Mouse (Mus musculus) left cerebral cortex, postnatal 10 days (tissue): ENCODE results near the gene Rcan3. TPM values are rescaled to one million over a fixed set of nuclear protein-coding genes. Genes with fewer than 3 reads are reported as not detected.
A peak's percentile ranks its signal among the peaks of the same experiment; 100 is the strongest.

ENCODE experiments used
- DNase-seq, 2 experiments: peaks; one replicate each; pipeline ENCODE4 v3.0.0; 2021 to 2022; ENCODE audit warnings: low spot score in 2 of 2, mixed read lengths in 1 of 2; ENCODE audit errors: extremely low spot score in 1 of 2
- intact Hi-C: fragments of 180-260 bp; cut with DNase I; formaldehyde crosslinking; loops from one replicate; pipeline ENCODE4 v1.15.1; 2025
- microRNA-seq: library from miRNA; unstranded; fragments of <30 nt; microRNA quantifications from one replicate; pipeline ENCODE4 v1.2.0, GENCODE M21; 2022
- total RNA-seq, 2 experiments: library from RNA; stranded (reverse); gene quantifications; 2 replicates each; pipeline ENCODE4 v1.2.3; 2021

The Rcan3 gene
- total RNA-seq, 2 experiments from 2014 or later, result 47.6 to 54.9 TPM

DNA sequence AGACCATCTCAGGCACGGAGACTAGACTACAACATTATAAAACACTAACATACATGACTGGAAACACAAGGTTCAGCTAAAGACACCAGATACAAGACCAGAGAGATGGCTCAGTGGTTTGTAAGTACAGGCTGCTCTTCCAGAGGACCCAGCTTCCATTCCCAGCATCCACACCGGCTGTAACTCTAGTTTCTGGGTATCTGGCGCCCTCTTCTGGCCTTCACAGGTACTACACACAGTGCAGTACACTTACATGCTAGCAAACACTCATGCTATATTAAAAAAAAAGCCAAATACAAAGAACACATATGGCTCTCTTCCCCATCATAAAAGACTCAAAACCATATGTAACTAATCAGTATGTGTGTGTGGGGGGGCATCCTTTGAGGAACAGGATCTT is 58.2 kb downstream of the Rcan3 start:
- intact Hi-C loops, result no loop called here
- DNase-seq, result no peak

DNA sequence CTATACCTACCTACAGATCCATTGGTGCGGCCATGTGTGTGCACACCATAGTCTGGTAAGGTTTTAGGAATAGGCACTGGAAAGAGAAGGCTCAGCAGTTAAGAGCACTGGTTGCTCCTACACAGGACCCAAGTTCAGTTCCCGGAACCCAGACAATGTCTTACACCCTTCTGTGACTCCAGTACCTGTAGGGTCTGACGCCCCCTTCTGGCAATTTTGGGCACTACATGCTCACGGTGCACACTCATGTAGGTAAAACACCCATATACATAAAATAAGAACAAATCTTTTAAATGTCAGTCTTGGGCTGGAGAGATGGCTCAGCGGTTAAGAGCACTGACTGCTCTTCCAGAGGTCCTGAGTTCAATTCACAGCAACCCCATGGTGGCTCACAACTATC is 60.4 kb downstream of the Rcan3 start:
- intact Hi-C loops, result no loop called here
- DNase-seq, result no peak

DNA sequence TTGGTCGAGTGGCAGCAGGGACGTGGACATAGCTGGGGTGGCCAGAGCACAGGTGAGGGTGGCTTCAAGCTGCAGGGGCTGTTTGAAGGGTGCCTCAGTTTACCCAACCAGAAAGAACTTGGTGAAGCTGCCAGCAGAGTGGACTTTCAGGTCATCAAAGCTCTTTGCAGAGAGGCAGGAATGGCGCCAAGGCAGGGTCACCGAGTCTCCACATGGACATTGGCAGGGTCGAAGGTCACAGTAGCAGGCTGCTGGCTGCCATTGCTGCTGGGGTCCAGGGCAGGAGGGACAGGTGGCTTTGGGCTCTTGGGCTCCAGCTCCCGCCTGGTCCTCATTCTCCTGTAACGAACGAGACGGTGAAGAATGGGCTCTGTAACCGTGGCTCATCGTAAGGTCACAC is 63.3 kb downstream of the Rcan3 start:
- intact Hi-C loops, result no loop called here
- no peak for DNase-seq

DNA sequence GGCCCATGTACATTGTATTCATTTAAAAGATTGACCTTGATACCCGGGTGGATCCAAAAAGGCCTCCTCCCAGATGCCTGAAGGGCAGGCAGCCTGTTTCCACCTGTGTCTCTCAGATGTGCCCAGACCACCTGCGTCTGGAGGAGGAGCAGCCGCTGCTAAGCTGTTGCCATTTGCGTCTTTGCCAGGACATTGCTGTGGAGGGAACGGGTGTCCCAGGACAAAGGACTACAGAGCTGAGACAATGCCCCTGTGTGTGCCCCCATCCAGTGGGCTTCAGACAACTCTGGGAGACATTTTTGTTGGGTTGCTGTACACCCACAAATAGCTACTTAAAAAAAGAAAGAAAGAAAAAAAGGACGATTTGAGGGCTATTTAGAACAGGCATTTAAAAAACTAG is 70.8 kb downstream of the Rcan3 start:
- intact Hi-C loops, result no loop called here
- peak in 1 of 2 experiments; percentile 39 for DNase-seq

Small RNA genes within 50 kb of the gene (microRNA-seq; reads per million reads assigned to microRNA genes)
- 856 reads per million, percentile 75 among the genes with 10 or more reads in this experiment for gene Mir700

Other genes with a start within 250 kb of the Rcan3 start
- 10 to 100 TPM; 27.1 to 27.6 TPM for gene Clic4, start 161.0 kb downstream of the Rcan3 start, total RNA-seq
- gene Srrm1, start 80.5 kb downstream of the Rcan3 start, total RNA-seq, result 100 to 1,000 TPM; 133 to 134 TPM
- under 1 TPM; 0.36 to 0.54 TPM for gene Ncmap, start 35.6 kb downstream of the Rcan3 start, total RNA-seq
- 1 to 10 TPM in 1 of 2 experiments, under 1 TPM in 1; 0.81 to 1.3 TPM for gene Stpg1, start 60.9 kb upstream of the Rcan3 start, total RNA-seq
- 10 to 100 TPM; 90.9 to 96.8 TPM for gene Nipal3, start 61.2 kb upstream of the Rcan3 start, total RNA-seq
- under 1 TPM; 0.36 to 0.62 TPM for gene Grhl3, start 139.8 kb upstream of the Rcan3 start, total RNA-seq